Mouse (Mus musculus) forebrain, embryonic 11.5 days (tissue): Measurements from ENCODE around the gene Krt87. TPM values are rescaled to one million over a fixed set of nuclear protein-coding genes. Genes with fewer than 3 reads are reported as not detected.
A peak's percentile ranks its signal among the peaks of the same experiment; 100 is the strongest.

Experiments used
- ATAC-seq: fragments of 200-750 bp; cut with Nextera tagmentation; replicated peaks from 2 replicates; pipeline ENCODE4 v1.8.0; 2017; ENCODE audit warnings: moderate TSS enrichment; ENCODE audit not compliant: low FRiP score
- DNase-seq: peaks from one replicate; pipeline ENCODE4 v3.0.0-alpha.2; 2017; ENCODE audit warnings: low spot score
- H3K27ac ChIP-seq: fragments of 300-500 bp; sonication (generic); 2 replicates; pipeline ENCODE4 v1.5.1; 2014; ENCODE audit warnings: low read depth, low read length
- H3K27me3 ChIP-seq: fragments of 300-500 bp; sonication (generic); 2 replicates; pipeline ENCODE4 v1.6.1; 2014; ENCODE audit warnings: mild to moderate bottlenecking, low read length, mixed read lengths; ENCODE audit not compliant: control insufficient read depth, insufficient read depth
- H3K36me3 ChIP-seq: fragments of 300-500 bp; sonication (generic); 2 replicates; pipeline ENCODE4 v1.6.1; 2014; ENCODE audit warnings: mild to moderate bottlenecking, low read length, moderate library complexity, mixed read lengths; ENCODE audit not compliant: control insufficient read depth, insufficient read depth
- H3K4me1 ChIP-seq: fragments of 300-500 bp; sonication (generic); replicated peaks from 2 replicates; pipeline ENCODE4 v1.6.1; 2014; ENCODE audit warnings: low read length, mixed read lengths; ENCODE audit not compliant: control insufficient read depth, insufficient read depth
- H3K4me2 ChIP-seq: fragments of 300-500 bp; sonication (generic); 2 replicates; pipeline ENCODE4 v1.6.1; 2014; ENCODE audit warnings: low read depth, mild to moderate bottlenecking, low read length, moderate library complexity, mixed read lengths; ENCODE audit not compliant: severe bottlenecking
- H3K4me3 ChIP-seq: fragments of 300-500 bp; sonication (generic); 2 replicates; pipeline ENCODE4 v1.5.1; 2014; ENCODE audit warnings: low read depth, low read length
- H3K9ac ChIP-seq: fragments of 300-500 bp; sonication (generic); 2 replicates; pipeline ENCODE4 v1.6.1; 2014; ENCODE audit warnings: low read length
- H3K9me3 ChIP-seq: fragments of 300-500 bp; sonication (generic); 2 replicates; pipeline ENCODE4 v1.6.1; 2016; ENCODE audit warnings: low read length, mixed read lengths; ENCODE audit not compliant: control insufficient read depth
- WGBS: fragments of 180-500 bp; shearing (Covaris S2); extraction: QIAGEN DNeasy Blood & Tissue Kit; methylation state at CpG from one replicate; pipeline ENCODE4 v1.1.7; 2014; 5-methylcytosine and 5-hydroxymethylcytosine counted together
- polyA plus RNA-seq: library from polyadenylated mRNA; unstranded; fragments of >200 nt; fragmentation: Nextera tagmentation; extraction: Ambion mirVana; gene quantifications from 2 replicates; pipeline ENCODE4 v1.2.1, GENCODE M21; 2014

The Krt87 gene
- polyA plus RNA-seq, 1 experiment from 2014 or later = not detected

GRCm38 (mm10) chr15:101446572-101446971, 8.0 kb upstream of the Krt87 start:
- Histone ChIP-seq H3K9ac (no peak overlapping the region), H3K9me3 (no peaks in the 10 kb centered on the region), H3K4me1 (no peaks in the 10 kb centered on the region), H3K27ac (no peak overlapping the region), H3K4me2 (no peak overlapping the region), H3K36me3 (no peaks in the 10 kb centered on the region), H3K27me3 (no peaks in the 10 kb centered on the region), H3K4me3 (no peak overlapping the region)
- no peak for ATAC-seq
- no peak for DNase-seq
- 80% methylated on average over 11 of the region's 11 CpGs for WGBS

- Histone ChIP-seq H3K9me3 (no peaks in the 10 kb centered on the region), H3K4me3 (no peak overlapping the region), H3K4me2 (no peak overlapping the region), H3K27ac (no peak overlapping the region), H3K9ac (no peak overlapping the region), H3K4me1 (peaks cover 4% of the 10 kb centered on the region; the same call in 1 of the 2 replicates), H3K36me3 (no peaks in the 10 kb centered on the region), H3K27me3 (peaks cover 11% of the 10 kb centered on the region)
- DNase-seq (no peak), ATAC-seq (no peak)
- 81% methylated on average over 4 of the region's 4 CpGs for WGBS
Measured at GRCm38 (mm10) chr15:101440837-101441236, 2.2 kb upstream of the Krt87 start.

GRCm38 (mm10) chr15:101436611-101437010, 2.0 kb downstream of the Krt87 start:
- WGBS = 95% methylated on average over 7 of the region's 7 CpGs
- Histone ChIP-seq H3K4me2 (no peak overlapping the region), H3K27ac (no peak overlapping the region), H3K27me3 (peaks cover 11% of the 10 kb centered on the region), H3K4me3 (no peak overlapping the region), H3K36me3 (no peaks in the 10 kb centered on the region), H3K9ac (no peak overlapping the region), H3K9me3 (no peaks in the 10 kb centered on the region), H3K4me1 (peaks cover 4% of the 10 kb centered on the region; the same call in 1 of the 2 replicates)
- ATAC-seq = no peak
- no peak for DNase-seq

GRCm38 (mm10) chr15:101424914-101425313, 13.7 kb downstream of the Krt87 start:
- H3K36me3 ChIP-seq = no peaks in the 10 kb centered on the region
- DNase-seq (no peak), ATAC-seq (no peak)
- no peaks in the 10 kb centered on the region for H3K9me3 ChIP-seq
- WGBS = 31% methylated on average over 5 of the region's 5 CpGs
- H3K27ac ChIP-seq = no peak overlapping the region
- no peak overlapping the region for H3K9ac ChIP-seq
- no peak overlapping the region for H3K4me3 ChIP-seq
- no peaks in the 10 kb centered on the region for H3K27me3 ChIP-seq
- H3K4me1 ChIP-seq = no peaks in the 10 kb centered on the region
- no peak overlapping the region for H3K4me2 ChIP-seq

GRCm38 (mm10) chr15:101420903-101421302, 17.7 kb downstream of the Krt87 start:
- peak; percentile 50 for DNase-seq
- H3K27ac ChIP-seq = no peak overlapping the region
- WGBS = 61% methylated on average over 6 of the region's 6 CpGs
- H3K4me1 ChIP-seq = no peaks in the 10 kb centered on the region
- no peaks in the 10 kb centered on the region for H3K36me3 ChIP-seq
- H3K4me2 ChIP-seq = no peak overlapping the region
- H3K9ac ChIP-seq = no peak overlapping the region
- no peaks in the 10 kb centered on the region for H3K9me3 ChIP-seq
- no peaks in the 10 kb centered on the region for H3K27me3 ChIP-seq
- ATAC-seq = no peak
- H3K4me3 ChIP-seq = no peak overlapping the region

GRCm38 (mm10) chr15:101418950-101419349, 19.7 kb downstream of the Krt87 start:
- Histone ChIP-seq H3K9me3 (no peaks in the 10 kb centered on the region), H3K4me3 (no peak overlapping the region), H3K4me1 (no peaks in the 10 kb centered on the region), H3K9ac (no peak overlapping the region), H3K4me2 (no peak overlapping the region), H3K27ac (no peak overlapping the region), H3K27me3 (no peaks in the 10 kb centered on the region), H3K36me3 (no peaks in the 10 kb centered on the region)
- WGBS = 88% methylated on average over 4 of the region's 4 CpGs
- ATAC-seq (no peak), DNase-seq (peak; percentile 9)

- Histone ChIP-seq H3K4me3 (no peak overlapping the region), H3K9me3 (no peaks in the 10 kb centered on the region), H3K27ac (no peak overlapping the region), H3K4me1 (no peaks in the 10 kb centered on the region), H3K4me2 (no peak overlapping the region), H3K36me3 (no peaks in the 10 kb centered on the region), H3K9ac (no peak overlapping the region), H3K27me3 (peaks cover 9% of the 10 kb centered on the region)
- WGBS = 40% methylated on average over 11 of the region's 11 CpGs
- ATAC-seq = no peak
- no peak for DNase-seq
Measured at GRCm38 (mm10) chr15:101414807-101415565, 23.6 kb downstream of the Krt87 start.

GRCm38 (mm10) chr15:101413916-101414635, 24.5 kb downstream of the Krt87 start:
- H3K9me3 ChIP-seq = no peaks in the 10 kb centered on the region
- DNase-seq (no peak), ATAC-seq (no peak)
- no peak overlapping the region for H3K4me3 ChIP-seq
- no peaks in the 10 kb centered on the region for H3K4me1 ChIP-seq
- H3K27me3 ChIP-seq = peaks cover 9% of the 10 kb centered on the region
- no peak overlapping the region for H3K27ac ChIP-seq
- WGBS = 57% methylated on average over 7 of the region's 7 CpGs
- no peak overlapping the region for H3K9ac ChIP-seq
- H3K36me3 ChIP-seq = no peaks in the 10 kb centered on the region
- no peak overlapping the region for H3K4me2 ChIP-seq
